Mouse (Mus musculus): ENCODE measurements around the gene Pitpnm1. TPM values are rescaled to one million over a fixed set of nuclear protein-coding genes. Genes with fewer than 3 reads are reported as not detected.

The Pitpnm1 gene
- total RNA-seq, 2 experiments from 2014 or later = 51.6 to 65.0 TPM

- DNase-seq (ENCODE audit: low spot score in 2 of 2) = no peak
Observed at GRCm38 (mm10) chr19:4152445-4153231, 52.8 kb downstream of the Pitpnm1 start.

GRCm38 (mm10) chr19:4153232-4153654 lies 53.4 kb downstream of the Pitpnm1 start, which contains the start of gene Ptprcap:
Gene Ptprcap, plus strand, starts transcription at chr19:4153604.
- no peak for DNase-seq (ENCODE audit: low spot score in 2 of 2)

- DNase-seq (ENCODE audit: low spot score in 2 of 2) = no peak
Observed at GRCm38 (mm10) chr19:4154437-4155222, 54.8 kb downstream of the Pitpnm1 start.

GRCm38 (mm10) chr19:4155223-4156072 lies 55.6 kb downstream of the Pitpnm1 start:
- DNase-seq (ENCODE audit: low spot score in 2 of 2) = no peak

GRCm38 (mm10) chr19:4156073-4156579 lies 56.3 kb downstream of the Pitpnm1 start:
- DNase-seq (ENCODE audit: low spot score in 2 of 2) = no peak

GRCm38 (mm10) chr19:4156771-4157170 lies 57.0 kb downstream of the Pitpnm1 start:
- DNase-seq (ENCODE audit: low spot score in 2 of 2) = no peak

GRCm38 (mm10) chr19:4159049-4159448 lies 59.3 kb downstream of the Pitpnm1 start:
- no peak for DNase-seq (ENCODE audit: low spot score in 2 of 2)

- DNase-seq (ENCODE audit: low spot score in 2 of 2) = peak; percentile 87 to 90
Observed at GRCm38 (mm10) chr19:4162646-4163542, 63.1 kb downstream of the Pitpnm1 start, which contains the start of gene Rps6kb2. Gene Rps6kb2, minus strand, starts transcription at chr19:4163354.

- DNase-seq (ENCODE audit: low spot score in 2 of 2) = no peak
Observed at GRCm38 (mm10) chr19:4163543-4163887, 63.7 kb downstream of the Pitpnm1 start.

Other genes starting within 250 kb of the Pitpnm1 start
- 10 to 100 TPM; 63.5 to 70.5 TPM for gene Chka, start 248.2 kb upstream of the Pitpnm1 start, total RNA-seq (2021)
- gene Tcirg1, start 192.9 kb upstream of the Pitpnm1 start, total RNA-seq (2021) = 10 to 100 TPM; 80.5 to 91.9 TPM
- gene Ndufs8, start 187.2 kb upstream of the Pitpnm1 start, total RNA-seq (2021) = 100 to 1,000 TPM; 205 to 212 TPM
- 100 to 1,000 TPM; 117 to 121 TPM for gene Aldh3b1, start 170.2 kb upstream of the Pitpnm1 start, total RNA-seq (2021)
- 10 to 100 TPM; 53.9 to 60.7 TPM for gene Unc93b1, start 164.8 kb upstream of the Pitpnm1 start, total RNA-seq (2021)
- gene Aldh3b3, start 141.4 kb upstream of the Pitpnm1 start, total RNA-seq (2021) = under 1 TPM; 0.67 to 0.87 TPM
- 1 to 10 TPM; 7.5 to 8.4 TPM for gene Aldh3b2, start 127.7 kb upstream of the Pitpnm1 start, total RNA-seq (2021)
- gene Acy3, start 113.4 kb upstream of the Pitpnm1 start, total RNA-seq (2021) = 10 to 100 TPM; 32.3 to 36.8 TPM
- gene Tbx10, start 107.2 kb upstream of the Pitpnm1 start, total RNA-seq (2021) = under 1 TPM in 1 of 2 experiments, not detected in 1; 0.34 TPM
- gene Nudt8, start 99.4 kb upstream of the Pitpnm1 start, total RNA-seq (2021) = 10 to 100 TPM; 21.7 to 21.9 TPM
- gene Gm49405, start 99.4 kb upstream of the Pitpnm1 start, total RNA-seq (2021) = 1 to 10 TPM; 1.7 to 1.8 TPM
- gene Doc2g, start 96.7 kb upstream of the Pitpnm1 start, total RNA-seq (2021) = 1 to 10 TPM; 2.4 to 2.6 TPM
- gene Ndufv1, start 87.2 kb upstream of the Pitpnm1 start, total RNA-seq (2021) = 100 to 1,000 TPM; 253 to 283 TPM
- gene Gstp1, start 62.0 kb upstream of the Pitpnm1 start, total RNA-seq (2021) = 100 to 1,000 TPM; 258 to 283 TPM
- gene Gstp2, start 54.0 kb upstream of the Pitpnm1 start, total RNA-seq (2021) = 10 to 100 TPM; 52.6 to 68.8 TPM
- gene Gstp3, start 40.4 kb upstream of the Pitpnm1 start, total RNA-seq (2021) = 10 to 100 TPM in 1 of 2 experiments, 1 to 10 TPM in 1; 1.9 to 37.5 TPM
- 1 to 10 TPM in 1 of 2 experiments, not detected in 1; 1.2 TPM for gene Cabp2, start 18.4 kb upstream of the Pitpnm1 start, total RNA-seq (2021)
- 10 to 100 TPM; 45.8 to 47.3 TPM for gene Cdk2ap2, start 2.8 kb upstream of the Pitpnm1 start, total RNA-seq (2021)
- gene Aip, start 25.9 kb downstream of the Pitpnm1 start, total RNA-seq (2021) = 10 to 100 TPM; 86.1 to 88.5 TPM
- gene Gpr152, start 39.8 kb downstream of the Pitpnm1 start, total RNA-seq (2021) = under 1 TPM; 0.08 to 0.14 TPM
- under 1 TPM in 1 of 2 experiments, not detected in 1; 0.20 TPM for gene Cabp4, start 44.0 kb downstream of the Pitpnm1 start, total RNA-seq (2021)
- gene Coro1b, start 48.6 kb downstream of the Pitpnm1 start, total RNA-seq (2021) = 100 to 1,000 TPM; 192 to 203 TPM
- 1 to 10 TPM; 5.1 to 5.2 TPM for gene Ptprcap, start 53.6 kb downstream of the Pitpnm1 start, total RNA-seq (2021)
- 10 to 100 TPM; 46.6 to 50.0 TPM for gene Rps6kb2, start 63.4 kb downstream of the Pitpnm1 start, total RNA-seq (2021)
- gene Carns1, start 75.5 kb downstream of the Pitpnm1 start, total RNA-seq (2021) = 1 to 10 TPM; 5.5 to 7.3 TPM
- 1 to 10 TPM; 3.2 to 4.3 TPM for gene Tbc1d10c, start 91.3 kb downstream of the Pitpnm1 start, total RNA-seq (2021)
- gene Ppp1ca, start 92.1 kb downstream of the Pitpnm1 start, total RNA-seq (2021) = 100 to 1,000 TPM; 464 to 467 TPM
- gene Rad9a, start 101.7 kb downstream of the Pitpnm1 start, total RNA-seq (2021) = 10 to 100 TPM; 14.7 to 16.2 TPM
- 10 to 100 TPM; 10.0 to 10.7 TPM for gene Clcf1, start 114.2 kb downstream of the Pitpnm1 start, total RNA-seq (2021)
- gene AC109138.7, start 114.4 kb downstream of the Pitpnm1 start, total RNA-seq (2021) = not detected
- 10 to 100 TPM; 32.7 to 34.3 TPM for gene Pold4, start 131.9 kb downstream of the Pitpnm1 start, total RNA-seq (2021)
- 10 to 100 TPM; 37.6 to 40.9 TPM for gene Ssh3, start 169.2 kb downstream of the Pitpnm1 start, total RNA-seq (2021)
- 1 to 10 TPM; 8.2 to 8.8 TPM for gene Ankrd13d, start 183.1 kb downstream of the Pitpnm1 start, total RNA-seq (2021)
- 10 to 100 TPM; 54.6 to 57.8 TPM for gene Grk2, start 206.2 kb downstream of the Pitpnm1 start, total RNA-seq (2021)

Measured in adrenal gland, postnatal 4 days (tissue).